Mouse (Mus musculus) intestine, embryonic 14.5 days (tissue): ENCODE measurements around the gene Tmem182. TPM values are rescaled to one million over a fixed set of nuclear protein-coding genes. Genes with fewer than 3 reads are reported as not detected.

Experiments used
- ATAC-seq: fragments of 200-750 bp; cut with Nextera tagmentation; replicated peaks from 2 replicates; pipeline ENCODE4 v1.8.0; 2017; ENCODE audit warnings: low read depth, moderate number of reproducible peaks, moderate TSS enrichment, moderate library complexity; ENCODE audit not compliant: low FRiP score, low TSS enrichment
- DNase-seq: peaks from one replicate; pipeline ENCODE4 v3.0.0-alpha.2; 2018; ENCODE audit warnings: low spot score
- H3K27ac ChIP-seq: fragments of 300-500 bp; sonication (generic); 2 replicates; pipeline ENCODE4 v1.5.1; 2014; ENCODE audit warnings: low read depth, mild to moderate bottlenecking, control low read depth
- H3K27me3 ChIP-seq: fragments of 300-500 bp; sonication (generic); replicated peaks from 2 replicates; pipeline ENCODE4 v1.6.1; 2014; ENCODE audit warnings: low read length, control low read depth; ENCODE audit not compliant: control insufficient read depth, insufficient read depth
- H3K36me3 ChIP-seq: fragments of 300-500 bp; sonication (generic); 2 replicates; pipeline ENCODE4 v1.6.1; 2014; ENCODE audit warnings: low read length, control low read depth; ENCODE audit not compliant: control insufficient read depth, insufficient read depth
- H3K4me1 ChIP-seq: fragments of 300-500 bp; sonication (generic); replicated peaks from 2 replicates; pipeline ENCODE4 v1.6.1; 2014; ENCODE audit warnings: low read length, control low read depth, mixed read lengths; ENCODE audit not compliant: control insufficient read depth, insufficient read depth
- H3K4me2 ChIP-seq: fragments of 300-500 bp; sonication (generic); 2 replicates; pipeline ENCODE4 v1.6.1; 2014; ENCODE audit warnings: low read length
- H3K4me3 ChIP-seq: fragments of 300-500 bp; sonication (generic); 2 replicates; pipeline ENCODE4 v1.5.1; 2014; ENCODE audit warnings: low read depth, low read length, control low read depth, mixed read lengths
- H3K9ac ChIP-seq: fragments of 300-500 bp; sonication (generic); 2 replicates; pipeline ENCODE4 v1.6.1; 2014; ENCODE audit warnings: mild to moderate bottlenecking, low read length
- H3K9me3 ChIP-seq: fragments of 300-500 bp; sonication (generic); 2 replicates; pipeline ENCODE4 v1.6.1; 2016; ENCODE audit warnings: low read length, control low read depth; ENCODE audit not compliant: control insufficient read depth
- WGBS: fragments of 180-500 bp; shearing (Covaris S2); extraction: QIAGEN DNeasy Blood & Tissue Kit; methylation state at CpG from one replicate; pipeline ENCODE4 v1.1.7; 2014; 5-methylcytosine and 5-hydroxymethylcytosine counted together
- polyA plus RNA-seq: library from polyadenylated mRNA; unstranded; fragments of >200 nt; fragmentation: Nextera tagmentation; extraction: Ambion mirVana; gene quantifications from 2 replicates; pipeline ENCODE4 v1.2.1, GENCODE M21; 2014

The Tmem182 gene
- polyA plus RNA-seq, 1 experiment from 2014 or later, result 0.19 TPM

- H3K4me2 ChIP-seq, result no peak overlapping the region
- H3K4me3 ChIP-seq, result no peak overlapping the region
- no peaks in the 10 kb centered on the region for H3K27me3 ChIP-seq
- H3K9me3 ChIP-seq, result no peaks in the 10 kb centered on the region
- WGBS, result 91% methylated on average over 7 of the region's 7 CpGs
- H3K36me3 ChIP-seq, result 0 out of 2 replicates have a peak, but pooled peaks cover 3% of the 10 kb centered on the region
- H3K27ac ChIP-seq, result no peak overlapping the region
- H3K9ac ChIP-seq, result no peak overlapping the region
- DNase-seq, result no peak
- no peaks in the 10 kb centered on the region for H3K4me1 ChIP-seq
- no peak for ATAC-seq
Measured at GRCm38 (mm10) chr1:40771196-40771970, 34.0 kb upstream of the Tmem182 start.

DNA sequence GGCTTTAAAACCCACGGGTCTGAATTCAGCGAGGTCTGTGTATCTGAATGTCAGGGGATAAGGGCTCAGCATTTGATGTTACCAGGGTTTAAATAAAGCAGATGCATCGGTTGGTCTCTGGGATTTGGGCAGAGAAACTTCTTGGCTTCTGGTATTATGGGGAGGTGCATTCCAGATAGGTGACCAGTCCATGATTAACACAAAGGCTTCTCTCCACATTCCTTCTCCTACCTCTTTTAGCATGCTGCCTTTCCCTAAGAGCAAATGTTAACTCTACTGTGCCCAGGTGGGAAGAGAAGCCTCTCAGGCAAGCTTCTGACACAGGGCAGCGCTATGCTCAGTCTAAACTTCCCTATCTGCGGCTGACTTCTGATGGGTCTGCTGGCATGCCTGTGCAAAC, 32.2 kb upstream of the Tmem182 start:
- H3K36me3 ChIP-seq, result 0 out of 2 replicates have a peak, but pooled peaks cover 3% of the 10 kb centered on the region
- no peaks in the 10 kb centered on the region for H3K27me3 ChIP-seq
- H3K4me2 ChIP-seq, result no peak overlapping the region
- no peaks in the 10 kb centered on the region for H3K9me3 ChIP-seq
- DNase-seq, result no peak
- no peak overlapping the region for H3K9ac ChIP-seq
- H3K27ac ChIP-seq, result no peak overlapping the region
- 77% methylated on average over 5 of the region's 5 CpGs for WGBS
- H3K4me3 ChIP-seq, result no peak overlapping the region
- no peaks in the 10 kb centered on the region for H3K4me1 ChIP-seq
- ATAC-seq, result no peak

DNA sequence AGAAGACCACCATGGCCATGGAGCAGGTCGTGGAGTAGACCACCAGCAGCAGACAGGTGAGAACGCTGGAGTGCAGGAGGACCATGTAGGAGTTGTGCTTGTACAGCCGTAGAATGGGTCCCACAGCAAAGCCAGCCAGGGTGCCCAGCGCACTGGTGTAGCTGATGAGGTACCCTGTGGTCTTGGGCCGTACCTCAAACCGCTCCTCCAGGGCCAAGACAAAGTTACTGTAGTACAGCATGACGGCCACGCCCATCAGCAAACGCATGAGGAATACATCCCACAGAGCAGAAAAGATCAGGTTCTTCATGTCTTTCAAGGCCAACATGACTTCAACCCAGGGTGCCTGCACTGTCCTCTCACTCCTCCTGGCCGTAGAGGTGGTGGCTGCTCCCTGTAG, 31.4 kb upstream of the Tmem182 start:
- ATAC-seq, result no peak
- 97% methylated on average over 10 of the region's 10 CpGs for WGBS
- DNase-seq, result no peak
- Histone ChIP-seq H3K4me2 (no peak overlapping the region), H3K9ac (no peak overlapping the region), H3K27me3 (no peaks in the 10 kb centered on the region), H3K4me3 (no peak overlapping the region), H3K36me3 (peaks cover 8% of the 10 kb centered on the region; the same call in 1 of the 2 replicates), H3K9me3 (peaks cover 7% of the 10 kb centered on the region; the same call in 1 of the 2 replicates), H3K4me1 (no peaks in the 10 kb centered on the region), H3K27ac (no peak overlapping the region)

DNA sequence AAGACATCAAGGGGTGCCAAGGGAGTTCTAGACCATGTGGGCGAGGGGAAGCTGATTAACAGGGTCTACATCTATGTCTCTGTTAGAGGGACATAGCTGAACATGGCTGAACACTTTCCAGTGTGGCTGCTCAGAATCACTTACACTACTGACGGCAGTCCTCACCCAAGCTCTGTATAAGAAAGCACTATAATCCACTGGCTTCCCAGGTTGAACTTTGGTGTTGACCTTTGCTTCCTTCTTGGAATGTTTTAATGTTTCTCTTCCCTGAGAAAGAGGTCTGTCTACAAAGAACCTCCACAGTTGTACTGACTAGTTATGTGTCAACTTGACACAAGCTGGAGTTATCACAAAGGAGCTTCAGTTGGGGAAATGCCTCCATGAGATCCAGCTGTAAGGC, 29.3 kb upstream of the Tmem182 start:
- no peak overlapping the region for H3K27ac ChIP-seq
- peaks cover 11% of the 10 kb centered on the region; the same call in 1 of the 2 replicates for H3K9me3 ChIP-seq
- 67% methylated on average over 2 of the region's 2 CpGs for WGBS
- DNase-seq, result no peak
- no peak overlapping the region for H3K9ac ChIP-seq
- H3K4me2 ChIP-seq, result no peak overlapping the region
- no peak overlapping the region for H3K4me3 ChIP-seq
- no peaks in the 10 kb centered on the region for H3K27me3 ChIP-seq
- no peaks in the 10 kb centered on the region for H3K4me1 ChIP-seq
- peaks cover 11% of the 10 kb centered on the region; the same call in 1 of the 2 replicates for H3K36me3 ChIP-seq
- no peak for ATAC-seq

GRCm38 (mm10) chr1:40776763-40777162, 28.6 kb upstream of the Tmem182 start:
- Histone ChIP-seq H3K36me3 (peaks cover 11% of the 10 kb centered on the region; the same call in 1 of the 2 replicates), H3K27ac (no peak overlapping the region), H3K4me3 (no peak overlapping the region), H3K9me3 (peaks cover 11% of the 10 kb centered on the region; the same call in 1 of the 2 replicates), H3K27me3 (no peaks in the 10 kb centered on the region), H3K4me2 (no peak overlapping the region), H3K9ac (no peak overlapping the region), H3K4me1 (no peaks in the 10 kb centered on the region)
- ATAC-seq (no peak), DNase-seq (no peak)
- WGBS, result 80% methylated on average over 3 of the region's 3 CpGs

GRCm38 (mm10) chr1:40783450-40783849, 22.0 kb upstream of the Tmem182 start:
- Histone ChIP-seq H3K9ac (no peak overlapping the region), H3K36me3 (peaks cover 7% of the 10 kb centered on the region; the same call in 1 of the 2 replicates), H3K4me2 (no peak overlapping the region), H3K9me3 (peaks cover 10% of the 10 kb centered on the region; the same call in 1 of the 2 replicates), H3K4me1 (no peaks in the 10 kb centered on the region), H3K27ac (no peak overlapping the region), H3K4me3 (no peak overlapping the region), H3K27me3 (no peaks in the 10 kb centered on the region)
- DNase-seq, result no peak
- 95% methylated on average over 7 of the region's 7 CpGs for WGBS
- ATAC-seq, result no peak

GRCm38 (mm10) chr1:40784306-40784705, 21.1 kb upstream of the Tmem182 start:
- DNase-seq (no peak), ATAC-seq (no peak)
- no peaks in the 10 kb centered on the region for H3K27me3 ChIP-seq
- H3K9me3 ChIP-seq, result peaks cover 2% of the 10 kb centered on the region; the same call in 1 of the 2 replicates
- WGBS, result 88% methylated on average over 9 of the region's 9 CpGs
- no peak overlapping the region for H3K4me2 ChIP-seq
- 0 out of 2 replicates have a peak, but pooled peaks cover 1% of the 10 kb centered on the region for H3K36me3 ChIP-seq
- H3K9ac ChIP-seq, result no peak overlapping the region
- H3K4me1 ChIP-seq, result no peaks in the 10 kb centered on the region
- no peak overlapping the region for H3K4me3 ChIP-seq
- H3K27ac ChIP-seq, result no peak overlapping the region

- H3K27me3 ChIP-seq, result no peaks in the 10 kb centered on the region
- ATAC-seq (no peak), DNase-seq (no peak)
- no peak overlapping the region for H3K4me3 ChIP-seq
- WGBS, result 79% methylated on average over 11 of the region's 11 CpGs
- H3K9ac ChIP-seq, result no peak overlapping the region
- no peaks in the 10 kb centered on the region for H3K36me3 ChIP-seq
- no peak overlapping the region for H3K4me2 ChIP-seq
- H3K9me3 ChIP-seq, result no peaks in the 10 kb centered on the region
- no peak overlapping the region for H3K27ac ChIP-seq
- H3K4me1 ChIP-seq, result no peaks in the 10 kb centered on the region; the same call in 1 of the 2 replicates
Measured at GRCm38 (mm10) chr1:40785876-40786445, 19.4 kb upstream of the Tmem182 start.
